Mouse (Mus musculus) C2C12 (cell line): ENCODE results near the gene Zbtb40.

Experiments
- CEBPB ChIP-seq: IDR thresholded peaks from one replicate; pipeline ENCODE4 v1.6.1; 2011; ENCODE audit warnings: low read depth, mild to moderate bottlenecking, control low read depth, moderate library complexity
- CTCF ChIP-seq: IDR thresholded peaks from one replicate; pipeline ENCODE4 v1.5.1; 2011; ENCODE audit not compliant: control insufficient read depth, insufficient read depth, insufficient read length
- MAX ChIP-seq: IDR thresholded peaks from one replicate; pipeline ENCODE4 v1.6.1; 2011; ENCODE audit warnings: mild to moderate bottlenecking, control low read depth
- MYOG ChIP-seq: IDR thresholded peaks from one replicate; pipeline ENCODE4 v1.6.1; 2011; ENCODE audit not compliant: control insufficient read depth, insufficient read length; ENCODE audit errors: extremely low read depth
- USF1 ChIP-seq: IDR thresholded peaks from one replicate; pipeline ENCODE4 v1.6.1; 2011; ENCODE audit warnings: low read depth, mild to moderate bottlenecking, control low read depth, moderate library complexity

GRCm38 (mm10) chr4:136954562-136954961 lies 94.0 kb downstream of the Zbtb40 start:
- TF ChIP-seq CTCF, result no peak
- TF ChIP-seq USF1, result no peak
- no peak for TF ChIP-seq CEBPB
- no peak for TF ChIP-seq MYOG
- no peak for TF ChIP-seq MAX
